Mouse (Mus musculus): ENCODE measurements around the gene Tnxb.

DNA sequence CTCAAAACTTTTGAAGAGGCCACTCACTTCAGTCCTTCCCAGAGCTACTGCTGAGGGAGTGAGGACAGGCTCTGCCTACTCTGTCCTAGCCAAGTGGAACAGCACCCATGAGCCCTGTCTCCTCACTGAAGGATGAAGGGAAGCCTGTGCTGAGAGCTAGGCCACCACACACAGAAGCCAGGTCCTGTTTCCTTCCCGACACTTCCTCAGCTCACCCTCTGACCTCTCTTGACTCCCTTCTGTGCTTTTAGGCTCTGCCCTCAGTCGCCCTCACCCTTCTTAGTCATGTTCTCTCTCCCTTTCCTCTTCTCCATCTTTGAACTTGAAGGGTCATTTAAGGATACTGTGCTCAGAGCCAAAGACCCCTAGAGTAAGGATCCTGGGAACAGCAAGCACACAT is 13.1 kb upstream of the Tnxb start:
- no peak for TF ChIP-seq CTCF (IDR thresholded peaks at IDR 0.05; ENCODE audit: low read depth)
- TF ChIP-seq EP300 (optimal IDR thresholded peaks at IDR 0.05), result no peak

Measured in stomach, postnatal 0 days (tissue).